ENCODE assay signal across 8 mouse cellular contexts in genomic region chr1:82150219-82151128, GRCm38 (mm10).
DNase-seq lines count a peak whose midpoint lies in the region; ATAC-seq and TF ChIP-seq lines count a peak whose summit lies in the region.

No protein-coding gene starts in this region.

- no peaks in the 10 kb centered on the region for H3K36me3 ChIP-seq in embryonic facial prominence, embryonic 12.5 days
- H3K36me3 ChIP-seq in heart, adult 2 months (ENCODE audit: control insufficient read depth, insufficient read depth, low read length), result no peaks in the 10 kb centered on the region
- H3K36me3 ChIP-seq in intestine, postnatal 0 days (ENCODE audit: control insufficient read depth, insufficient read depth), result no peaks in the 10 kb centered on the region
- no peaks in the 10 kb centered on the region for H3K36me3 ChIP-seq in midbrain, embryonic 11.5 days (ENCODE audit: control insufficient read depth, insufficient read depth, low read length)

- H3K9me3 ChIP-seq in embryonic facial prominence, embryonic 12.5 days, result no peaks in the 10 kb centered on the region
- no peaks in the 10 kb centered on the region for H3K9me3 ChIP-seq in intestine, postnatal 0 days (ENCODE audit: control insufficient read depth)
- H3K9me3 ChIP-seq in midbrain, embryonic 11.5 days (ENCODE audit: control insufficient read depth, low read length), result no peaks in the 10 kb centered on the region

- no peaks in the 10 kb centered on the region; the same call in 1 of the 2 replicates for H3K4me1 ChIP-seq in embryonic facial prominence, embryonic 12.5 days
- peaks cover 3% of the 10 kb centered on the region for H3K4me1 ChIP-seq in heart, adult 2 months (ENCODE audit: control insufficient read depth, insufficient read depth, low read length)
- 0 out of 2 replicates have a peak, but pooled peaks cover 7% of the 10 kb centered on the region for H3K4me1 ChIP-seq in intestine, postnatal 0 days (replicated peaks; ENCODE audit: control insufficient read depth, insufficient read depth, low read length)
- H3K4me1 ChIP-seq in midbrain, embryonic 11.5 days (ENCODE audit: control insufficient read depth, insufficient read depth, low read length), result no peaks in the 10 kb centered on the region

- TF ChIP-seq POLR2A in heart, adult 2 months (IDR thresholded peaks at IDR 0.05; ENCODE audit: insufficient read depth, low read depth, low read length), result no peak

- TF ChIP-seq CTCF in heart, adult 2 months (IDR thresholded peaks at IDR 0.05), result no peak
- TF ChIP-seq CTCF in intestine, postnatal 0 days (IDR thresholded peaks at IDR 0.05; ENCODE audit: low read depth), result no peak
- no peak for TF ChIP-seq CTCF in left cerebral cortex, adult 2 months (IDR thresholded peaks at IDR 0.05)

- no peak overlapping the region for H3K4me2 ChIP-seq in embryonic facial prominence, embryonic 12.5 days (replicated peaks)
- no peak overlapping the region for H3K4me2 ChIP-seq in intestine, postnatal 0 days (replicated peaks; ENCODE audit: low read depth)
- H3K4me2 ChIP-seq in midbrain, embryonic 11.5 days, result no peak overlapping the region

- H3K79me2 ChIP-seq in heart, adult 2 months (replicated peaks; ENCODE audit: control insufficient read depth, insufficient read depth, low read length), result no peaks in the 10 kb centered on the region

- TF ChIP-seq EP300 in heart, adult 2 months (IDR thresholded peaks at IDR 0.05; ENCODE audit: insufficient read depth, low read depth, low read length), result no peak

- intact Hi-C loops in heart, adult 2 months (cut with DNase I), result no loop called here
- intact Hi-C loops in left cerebral cortex, adult 2 months (cut with DNase I), result loop anchor here (5.0 kb wide), 1 partner anchor 142 kb away; the partner anchor contains the start of gene Irs1

- 54% methylated on average over 13 of the region's 13 CpGs for WGBS in embryonic facial prominence, embryonic 12.5 days
- 50% methylated on average over 13 of the region's 13 CpGs for WGBS in heart, adult 2 months
- WGBS in intestine, postnatal 0 days, result 40% methylated on average over 13 of the region's 13 CpGs
- WGBS in midbrain, embryonic 11.5 days, result 82% methylated on average over 13 of the region's 13 CpGs

- H3K27ac ChIP-seq in embryonic facial prominence, embryonic 12.5 days, result 0 out of 2 replicates have a peak overlapping the region, but pooled peaks have one; percentile 50
- H3K27ac ChIP-seq in heart, adult 2 months, result no peak overlapping the region
- no peak overlapping the region for H3K27ac ChIP-seq in intestine, postnatal 0 days (ENCODE audit: low read depth, low read length)
- H3K27ac ChIP-seq in left cerebral cortex, adult 2 months, result no peak overlapping the region
- no peak overlapping the region for H3K27ac ChIP-seq in midbrain, embryonic 11.5 days (ENCODE audit: low read depth, low read length)

- peak; percentile 77 for DNase-seq in brain, adult 2 months (ENCODE audit: low read depth, low spot score)
- DNase-seq in heart, adult 2 months, result peak; percentile 25 to 52
- peak; percentile 15 to 19 for DNase-seq in left cerebral cortex, adult 2 months (ENCODE audit: extremely low spot score in 1 of 2, low spot score in 2 of 2)
- DNase-seq in midbrain, embryonic 11.5 days (ENCODE audit: low spot score, missing footprints), result no peak
- DNase-seq in telencephalon, adult 2 months (ENCODE audit: low read depth, low spot score), result peak; percentile 31
- no peak for DNase-seq in T-cell, adult 2 months (ENCODE audit: low spot score)

- H3K27me3 ChIP-seq in embryonic facial prominence, embryonic 12.5 days, result no peaks in the 10 kb centered on the region; the same call in 1 of the 2 replicates
- H3K27me3 ChIP-seq in heart, adult 2 months (ENCODE audit: control insufficient read depth, insufficient read depth, low read length), result no peaks in the 10 kb centered on the region
- H3K27me3 ChIP-seq in intestine, postnatal 0 days (replicated peaks; ENCODE audit: control insufficient read depth, insufficient read depth, low read length), result no peaks in the 10 kb centered on the region
- no peaks in the 10 kb centered on the region for H3K27me3 ChIP-seq in midbrain, embryonic 11.5 days (ENCODE audit: control insufficient read depth, insufficient read depth, low read length)

- H3K4me3 ChIP-seq in embryonic facial prominence, embryonic 12.5 days, result no peak overlapping the region
- no peak overlapping the region for H3K4me3 ChIP-seq in heart, adult 2 months
- H3K4me3 ChIP-seq in intestine, postnatal 0 days (ENCODE audit: low read depth, low read length), result no peak overlapping the region
- H3K4me3 ChIP-seq in left cerebral cortex, adult 2 months, result no peak overlapping the region
- no peak overlapping the region for H3K4me3 ChIP-seq in midbrain, embryonic 11.5 days (ENCODE audit: low read depth, low read length)

- H3K9ac ChIP-seq in embryonic facial prominence, embryonic 12.5 days, result no peak overlapping the region
- H3K9ac ChIP-seq in heart, adult 2 months (ENCODE audit: low read depth, low read length), result no peak overlapping the region
- no peak overlapping the region for H3K9ac ChIP-seq in intestine, postnatal 0 days (ENCODE audit: low read depth, low read length)
- no peak overlapping the region for H3K9ac ChIP-seq in midbrain, embryonic 11.5 days (ENCODE audit: low read length)

- ATAC-seq in embryonic facial prominence, embryonic 12.5 days (ENCODE audit: insufficient number of reproducible peaks, insufficient read depth, low FRiP score, low TSS enrichment), result 0 out of 2 replicates have a peak, but pooled peaks have one; percentile 47
- ATAC-seq in intestine, postnatal 0 days, result peak; percentile 93
- ATAC-seq in midbrain, embryonic 11.5 days (ENCODE audit: low FRiP score), result peak; percentile 35; the same call in 1 of the 2 replicates

Comparison
In these comparisons a context has a peak if more than half of its experiments do, and no peak if none do; other contexts are left out.
1. DNase-seq: peak in brain, adult 2 months (single experiment), heart, adult 2 months (2 of 2), left cerebral cortex, adult 2 months (2 of 2) and telencephalon, adult 2 months (single experiment); none in midbrain, embryonic 11.5 days (single experiment) and T-cell, adult 2 months (single experiment).
2. ATAC-seq: peak in every context shown above with its lines; median percentile 93 in intestine, postnatal 0 days; 47 in embryonic facial prominence, embryonic 12.5 days; 35 in midbrain, embryonic 11.5 days.